Mouse (Mus musculus): Measurements from ENCODE around the gene Pecam1.

GRCm38 (mm10) chr11:106615561-106615960 lies 134.9 kb downstream of the Pecam1 start:
- TF ChIP-seq CTCF (IDR thresholded peaks at IDR 0.05) (no peak), EP300 (IDR thresholded peaks at IDR 0.05) (no peak)

All from lung, postnatal 0 days (tissue).